Mouse (Mus musculus) midbrain, embryonic 16.5 days (tissue): ENCODE results near the gene Kif18b. TPM values are rescaled to one million over a fixed set of nuclear protein-coding genes. Genes with fewer than 3 reads are reported as not detected.

Source experiments
- ATAC-seq: fragments of 200-750 bp; cut with Nextera tagmentation; 2 replicates; pipeline ENCODE4 v1.8.0; 2017; ENCODE audit warnings: moderate TSS enrichment
- H3K27ac ChIP-seq: fragments of 300-500 bp; sonication (generic); 2 replicates; pipeline ENCODE4 v1.5.1; 2014; ENCODE audit warnings: mild to moderate bottlenecking, low read length, mixed read lengths
- H3K27me3 ChIP-seq: fragments of 300-500 bp; sonication (generic); 2 replicates; pipeline ENCODE4 v1.6.1; 2014; ENCODE audit warnings: low read depth, low read length, mixed read lengths; ENCODE audit not compliant: control insufficient read depth, insufficient read depth
- H3K36me3 ChIP-seq: fragments of 300-500 bp; sonication (generic); 2 replicates; pipeline ENCODE4 v1.6.1; 2014; ENCODE audit warnings: mild to moderate bottlenecking, low read length, moderate library complexity, mixed read lengths; ENCODE audit not compliant: control insufficient read depth, insufficient read depth
- H3K4me1 ChIP-seq: fragments of 300-500 bp; sonication (generic); 2 replicates; pipeline ENCODE4 v1.6.1; 2014; ENCODE audit warnings: mild to moderate bottlenecking, low read length, mixed read lengths; ENCODE audit not compliant: control insufficient read depth, insufficient read depth
- H3K4me2 ChIP-seq: fragments of 300-500 bp; sonication (generic); 2 replicates; pipeline ENCODE4 v1.6.1; 2014; ENCODE audit warnings: mild to moderate bottlenecking, low read length, mixed read lengths
- H3K4me3 ChIP-seq: fragments of 300-500 bp; sonication (generic); 2 replicates; pipeline ENCODE4 v1.5.1; 2014; ENCODE audit warnings: low read depth, mild to moderate bottlenecking, low read length, moderate library complexity, mixed read lengths
- H3K9ac ChIP-seq: fragments of 300-500 bp; sonication (generic); 2 replicates; pipeline ENCODE4 v1.6.1; 2014; ENCODE audit warnings: low read depth, low read length, mixed read lengths
- H3K9me3 ChIP-seq: fragments of 300-500 bp; sonication (generic); replicated peaks from 2 replicates; pipeline ENCODE4 v1.6.1; 2014; ENCODE audit warnings: mild to moderate bottlenecking, low read length, mixed read lengths; ENCODE audit not compliant: control insufficient read depth, poor library complexity, severe bottlenecking
- WGBS: fragments of 180-500 bp; shearing (Covaris S2); extraction: QIAGEN DNeasy Blood & Tissue Kit; methylation state at CpG from one replicate; pipeline ENCODE4 v1.1.7; 2014; 5-methylcytosine and 5-hydroxymethylcytosine counted together
- polyA plus RNA-seq: library from polyadenylated mRNA; unstranded; fragments of >200 nt; fragmentation: Nextera tagmentation; extraction: Ambion mirVana; gene quantifications from 2 replicates; pipeline ENCODE4 v1.2.1, GENCODE M21; 2015

Kif18b gene
- polyA plus RNA-seq, 1 experiment from 2014 or later: 0.75 TPM

DNA sequence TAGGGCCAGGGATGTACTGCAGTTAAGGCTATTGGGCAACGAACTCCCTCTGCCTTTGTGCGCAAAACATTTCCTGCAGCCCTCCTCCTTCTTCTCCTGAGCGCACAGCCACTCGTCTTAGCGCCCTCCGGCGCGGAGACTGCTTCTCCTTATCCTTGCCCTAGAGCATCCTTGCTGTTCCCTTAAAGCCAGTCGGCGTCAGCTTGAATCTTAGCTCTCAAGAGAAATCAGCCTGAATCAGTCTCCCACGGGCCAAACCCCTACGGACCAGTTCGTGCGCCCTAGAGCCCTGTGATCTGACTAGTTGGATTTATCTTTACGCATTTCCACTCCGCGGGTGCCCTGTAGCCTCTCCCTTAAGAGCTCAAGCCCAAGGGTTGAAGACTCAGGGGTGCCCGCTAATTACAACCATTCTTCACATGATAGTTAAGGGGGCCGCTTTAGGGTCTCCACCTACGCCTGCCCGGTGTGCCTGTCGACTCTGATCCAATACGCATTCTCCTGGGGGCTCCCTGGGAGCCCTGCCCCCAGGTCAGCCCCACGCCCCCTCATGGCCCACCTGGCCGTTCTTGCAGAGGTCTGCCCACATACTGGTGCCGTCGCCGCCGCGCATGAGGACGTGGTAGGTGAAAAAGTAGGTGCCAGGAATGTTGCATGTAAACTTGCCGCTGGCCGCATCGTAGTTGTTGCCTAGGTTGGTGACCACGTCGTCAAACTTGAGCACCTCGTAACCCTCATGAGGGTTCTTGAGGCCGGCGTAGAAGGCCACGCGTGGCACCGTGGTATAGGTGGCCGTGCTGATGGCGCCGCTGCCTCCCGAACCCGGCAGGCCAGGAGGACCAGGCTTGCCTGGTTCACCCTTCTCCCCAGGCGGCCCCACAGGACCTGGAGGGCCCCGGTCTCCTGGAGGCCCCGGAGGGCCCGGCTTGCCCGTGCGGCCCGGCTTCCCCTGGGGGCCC lies 20.7 kb upstream of the Kif18b start:
- Histone ChIP-seq H3K4me3 (peak overlapping the region; percentile 42), H3K27ac (no peak overlapping the region), H3K4me1 (peaks cover 30% of the 10 kb centered on the region), H3K9ac (peak overlapping the region; percentile 20; the same call in 1 of the 2 replicates), H3K27me3 (peaks cover 76% of the 10 kb centered on the region), H3K4me2 (peak overlapping the region; percentile 61), H3K36me3 (no peaks in the 10 kb centered on the region), H3K9me3 (no peaks in the 10 kb centered on the region)
- WGBS: 1% methylated on average over 53 of the region's 54 CpGs
- no peak for ATAC-seq

GRCm38 (mm10) chr11:102941236-102941635 lies 16.3 kb upstream of the Kif18b start:
- no peak overlapping the region for H3K9ac ChIP-seq
- 70% methylated on average over 6 of the region's 6 CpGs for WGBS
- no peak for ATAC-seq
- H3K36me3 ChIP-seq: no peaks in the 10 kb centered on the region
- peaks cover 13% of the 10 kb centered on the region for H3K4me1 ChIP-seq
- H3K4me2 ChIP-seq: no peak overlapping the region
- H3K27ac ChIP-seq: no peak overlapping the region
- H3K27me3 ChIP-seq: peaks cover 39% of the 10 kb centered on the region
- no peaks in the 10 kb centered on the region for H3K9me3 ChIP-seq
- no peak overlapping the region for H3K4me3 ChIP-seq

DNA sequence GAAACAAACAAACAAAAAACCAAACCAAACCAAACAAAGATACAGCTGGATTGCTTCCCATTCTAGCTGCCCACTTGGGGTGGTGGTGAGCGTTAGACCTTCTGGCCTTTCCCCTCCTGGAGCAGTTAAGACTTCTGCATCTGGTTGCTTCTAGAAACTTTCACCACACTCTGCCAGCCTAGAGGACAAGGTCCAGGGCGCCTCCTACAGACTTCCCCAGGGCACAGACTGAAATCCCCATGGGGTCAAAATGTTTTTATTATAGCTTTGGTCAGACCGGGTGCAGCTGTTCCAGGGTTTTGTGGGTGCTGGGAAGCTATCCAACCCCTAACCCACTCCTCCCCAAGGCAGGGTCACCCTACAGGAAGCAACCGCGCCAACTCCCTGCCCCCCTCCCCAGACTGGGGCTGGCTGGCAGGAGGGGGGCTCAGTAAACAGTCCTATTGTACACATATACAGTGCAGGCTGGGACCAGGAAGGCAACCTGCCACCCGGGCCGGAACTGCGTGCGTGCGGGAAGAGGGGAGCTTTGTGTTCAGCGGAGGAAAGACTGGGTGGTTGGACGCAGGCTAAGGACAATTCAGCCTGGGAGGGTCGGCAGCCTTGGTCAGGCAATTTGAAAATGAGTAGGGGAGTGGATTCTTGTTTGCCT lies 14.2 kb upstream of the Kif18b start:
- H3K4me1 ChIP-seq: 0 out of 2 replicates have a peak, but pooled peaks cover 3% of the 10 kb centered on the region
- no peak overlapping the region for H3K4me3 ChIP-seq
- H3K27me3 ChIP-seq: peaks cover 19% of the 10 kb centered on the region
- no peak overlapping the region for H3K9ac ChIP-seq
- no peak overlapping the region for H3K27ac ChIP-seq
- H3K9me3 ChIP-seq: no peaks in the 10 kb centered on the region
- 45% methylated on average over 13 of the region's 13 CpGs for WGBS
- H3K4me2 ChIP-seq: peak overlapping the region; percentile 2; the same call in 1 of the 2 replicates
- no peak for ATAC-seq
- H3K36me3 ChIP-seq: no peaks in the 10 kb centered on the region

DNA sequence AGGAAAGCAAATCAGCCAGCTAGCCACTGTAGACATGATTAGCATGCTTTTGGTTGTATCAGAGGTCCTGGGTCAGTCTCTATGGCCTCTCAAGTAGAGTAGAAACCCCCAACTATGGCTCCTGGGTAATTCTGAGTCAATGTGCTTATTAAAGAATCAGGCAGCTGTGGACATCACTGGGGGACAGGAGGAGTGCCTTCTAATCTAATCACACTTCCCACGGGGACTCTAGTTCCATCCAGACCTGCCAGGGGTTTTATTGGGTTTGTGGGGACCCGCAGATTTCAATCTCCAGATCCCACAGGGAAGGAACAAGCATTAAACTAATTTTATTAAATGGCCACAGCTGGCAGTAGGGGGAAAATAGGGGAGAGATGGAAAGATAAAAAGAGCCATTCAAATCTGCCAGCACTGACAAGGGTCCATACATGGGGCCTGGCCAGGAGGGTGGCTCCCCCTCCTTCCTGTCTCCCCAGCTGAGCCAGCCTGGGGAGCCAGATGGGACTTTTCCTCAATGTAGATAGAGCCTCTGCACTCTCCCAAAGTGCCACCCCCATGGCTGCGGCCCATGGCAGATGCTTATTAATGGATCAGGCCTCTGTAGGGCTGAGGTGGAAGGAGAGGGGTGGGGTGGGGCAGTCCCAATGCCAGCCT lies 12.7 kb upstream of the Kif18b start:
- WGBS: 46% methylated on average over 3 of the region's 3 CpGs
- H3K9ac ChIP-seq: no peak overlapping the region
- H3K4me2 ChIP-seq: no peak overlapping the region
- H3K9me3 ChIP-seq: no peaks in the 10 kb centered on the region
- H3K4me1 ChIP-seq: 0 out of 2 replicates have a peak, but pooled peaks cover 3% of the 10 kb centered on the region
- H3K4me3 ChIP-seq: no peak overlapping the region
- H3K27me3 ChIP-seq: peaks cover 4% of the 10 kb centered on the region
- H3K27ac ChIP-seq: no peak overlapping the region
- ATAC-seq: no peak
- H3K36me3 ChIP-seq: no peaks in the 10 kb centered on the region

DNA sequence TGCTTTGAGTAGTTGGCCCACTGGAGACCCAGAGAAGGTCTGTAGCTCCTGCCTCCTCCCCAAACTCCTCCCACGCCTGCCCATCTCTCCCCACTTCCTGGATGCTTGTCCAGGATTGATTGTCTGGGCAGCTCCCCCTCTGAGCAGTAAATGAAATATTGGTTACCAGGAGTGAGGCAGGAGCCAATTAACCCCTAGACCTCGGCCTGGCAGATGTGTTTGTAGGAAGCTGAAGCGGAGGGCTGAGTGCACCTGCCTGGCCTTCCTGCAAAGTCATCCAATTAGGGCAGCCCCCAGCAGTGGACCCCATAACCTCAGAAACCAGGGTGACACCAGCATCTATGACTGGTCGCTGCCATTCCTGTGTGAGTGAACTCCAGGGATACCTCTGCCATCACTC lies 11.3 kb upstream of the Kif18b start:
- ATAC-seq: no peak
- Histone ChIP-seq H3K4me1 (0 out of 2 replicates have a peak, but pooled peaks cover 3% of the 10 kb centered on the region), H3K4me3 (no peak overlapping the region), H3K9ac (no peak overlapping the region), H3K27ac (no peak overlapping the region), H3K36me3 (no peaks in the 10 kb centered on the region), H3K27me3 (no peaks in the 10 kb centered on the region; the same call in 1 of the 2 replicates), H3K9me3 (no peaks in the 10 kb centered on the region), H3K4me2 (no peak overlapping the region)
- 44% methylated on average over 4 of the region's 4 CpGs for WGBS

GRCm38 (mm10) chr11:102930672-102931071 lies 5.7 kb upstream of the Kif18b start:
- Histone ChIP-seq H3K9ac (no peak overlapping the region), H3K36me3 (no peaks in the 10 kb centered on the region), H3K4me1 (no peaks in the 10 kb centered on the region), H3K27ac (no peak overlapping the region), H3K4me2 (no peak overlapping the region), H3K4me3 (no peak overlapping the region), H3K27me3 (no peaks in the 10 kb centered on the region; the same call in 1 of the 2 replicates), H3K9me3 (no peaks in the 10 kb centered on the region)
- ATAC-seq: no peak
- WGBS: 94% methylated on average over 10 of the region's 10 CpGs

- 2% methylated on average over 10 of the region's 10 CpGs for WGBS
- ATAC-seq: peak; percentile 58
Measured at GRCm38 (mm10) chr11:102925351-102925717, 410 bp upstream of the Kif18b start.

GRCm38 (mm10) chr11:102921491-102921890 lies 3.4 kb downstream of the Kif18b start:
- no peaks in the 10 kb centered on the region for H3K36me3 ChIP-seq
- no peak for ATAC-seq
- WGBS: 63% methylated on average over 6 of the region's 6 CpGs
- no peak overlapping the region for H3K4me3 ChIP-seq
- no peaks in the 10 kb centered on the region for H3K27me3 ChIP-seq
- H3K9ac ChIP-seq: 0 out of 2 replicates have a peak overlapping the region, but pooled peaks have one; percentile 26
- peaks cover 19% of the 10 kb centered on the region for H3K4me1 ChIP-seq
- H3K27ac ChIP-seq: no peak overlapping the region
- H3K4me2 ChIP-seq: no peak overlapping the region
- H3K9me3 ChIP-seq: no peaks in the 10 kb centered on the region

More at GRCm38 (mm10) chr11:102925351-102925717, 410 bp upstream of the Kif18b start:
- H3K4me3 ChIP-seq: peak overlapping the region; percentile 46
- H3K4me2 ChIP-seq: peak overlapping the region; percentile 86
- H3K9ac ChIP-seq: peak overlapping the region; percentile 64
- no peaks in the 10 kb centered on the region for H3K36me3 ChIP-seq
- no peaks in the 10 kb centered on the region for H3K27me3 ChIP-seq
- no peaks in the 10 kb centered on the region for H3K9me3 ChIP-seq
- peak overlapping the region; percentile 74 for H3K27ac ChIP-seq
- peaks cover 19% of the 10 kb centered on the region for H3K4me1 ChIP-seq
